Mouse (Mus musculus) CH12.LX (cell line): ENCODE data around the gene BC035044.
"Not testable (repeated sequence)": the region's sequence is repeated elsewhere in the genome, so short reads cannot be mapped to it uniquely, and the experiment has no call there.

Source experiments
- CHD1 ChIP-seq: IDR thresholded peaks from 2 replicates; pipeline ENCODE4 v1.6.1; 2012; ENCODE audit warnings: low read depth, low read length, improper control_type of control experiment, inconsistent platforms
- CTCF ChIP-seq, 2 experiments: IDR thresholded peaks in 1 of 2; conservative IDR thresholded peaks in 1 of 2; 2 replicates each; pipeline ENCODE4 v1.5.1; 2011 to 2012; ENCODE audit warnings: low read depth in 2 of 2, low read length in 2 of 2, improper control_type of control experiment in 1 of 2, inconsistent platforms in 1 of 2, mild to moderate bottlenecking in 1 of 2, moderate library complexity in 1 of 2
- E2F4 ChIP-seq: IDR thresholded peaks from 2 replicates; pipeline ENCODE4 v1.6.1; 2011; ENCODE audit warnings: low read depth, low read length, improper control_type of control experiment; ENCODE audit not compliant: insufficient replicate concordance
- EP300 ChIP-seq: IDR thresholded peaks from 2 replicates; pipeline ENCODE4 v1.6.1; 2011; ENCODE audit warnings: low read length, improper control_type of control experiment
- GABPA ChIP-seq: IDR thresholded peaks from 2 replicates; pipeline ENCODE4 v1.6.1; 2012; ENCODE audit warnings: low read depth, low read length, improper control_type of control experiment, inconsistent platforms; ENCODE audit not compliant: insufficient replicate concordance
- HCFC1 ChIP-seq: IDR thresholded peaks from 2 replicates; pipeline ENCODE4 v1.6.1; 2012; ENCODE audit warnings: low read depth, mild to moderate bottlenecking, inconsistent platforms, low read length, improper control_type of control experiment
- ZC3H11A ChIP-seq: IDR thresholded peaks from 2 replicates; pipeline ENCODE4 v1.6.1; 2012; ENCODE audit warnings: low read depth, mild to moderate bottlenecking, inconsistent platforms, low read length, improper control_type of control experiment

DNA sequence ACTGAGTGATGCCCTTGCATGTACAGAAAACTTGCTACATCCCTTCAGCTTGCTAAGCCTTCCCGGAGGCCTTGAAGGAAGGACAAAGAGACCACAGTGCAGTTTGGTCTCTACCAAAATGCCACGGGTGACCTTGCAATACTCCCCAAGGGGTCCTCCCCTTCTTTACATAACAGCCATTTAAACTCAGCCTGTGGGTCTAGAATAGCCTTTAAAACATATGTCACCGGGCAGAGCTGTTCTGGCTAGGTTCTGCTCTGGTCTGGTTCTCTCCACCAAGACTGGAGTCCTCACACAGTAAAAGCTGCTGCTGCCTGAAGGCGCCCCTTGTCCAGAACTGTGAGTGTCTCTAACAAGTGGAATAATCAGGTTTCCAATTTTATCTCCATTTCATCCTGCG is 90.2 kb downstream of the BC035044 start:
- TF ChIP-seq CTCF (conservative IDR thresholded peaks at IDR 0.05 in 1 of 2, IDR thresholded peaks at IDR 0.05 in 1 of 2; ENCODE audit: low read depth in 2 of 2, low read length in 2 of 2); E2F4; EP300; CHD1; HCFC1; GABPA; ZC3H11A: not testable (repeated sequence)
